Mouse (Mus musculus) heart, embryonic 10.5 days (tissue): ENCODE results near the gene Aimp1. TPM values are rescaled to one million over a fixed set of nuclear protein-coding genes. Genes with fewer than 3 reads are reported as not detected.

ENCODE experiments used
- DNase-seq: peaks from one replicate; pipeline ENCODE4 v3.0.0-alpha.2; 2017; ENCODE audit warnings: low spot score
- H3K27ac ChIP-seq: fragments of 300-500 bp; sonication (generic); 2 replicates; pipeline ENCODE4 v1.5.1; 2016; ENCODE audit warnings: mild to moderate bottlenecking
- H3K27me3 ChIP-seq: fragments of 300-500 bp; sonication (generic); 2 replicates; pipeline ENCODE4 v1.6.1; 2016; ENCODE audit warnings: mild to moderate bottlenecking; ENCODE audit not compliant: poor library complexity, insufficient read depth, severe bottlenecking
- H3K36me3 ChIP-seq: fragments of 300-500 bp; sonication (generic); 2 replicates; pipeline ENCODE4 v1.6.1; 2016; ENCODE audit warnings: mild to moderate bottlenecking, moderate library complexity
- H3K4me1 ChIP-seq: fragments of 300-500 bp; sonication (generic); 2 replicates; pipeline ENCODE4 v1.6.1; 2016; ENCODE audit warnings: mild to moderate bottlenecking
- H3K4me3 ChIP-seq: fragments of 300-500 bp; sonication (generic); 2 replicates; pipeline ENCODE4 v1.5.1; 2016; ENCODE audit warnings: mild to moderate bottlenecking, moderate library complexity
- H3K9me3 ChIP-seq: fragments of 300-500 bp; sonication (generic); 2 replicates; pipeline ENCODE4 v1.6.1; 2016; ENCODE audit warnings: mild to moderate bottlenecking, moderate library complexity
- WGBS: fragments of 180-500 bp; shearing (Covaris S2); methylation state at CpG from one replicate; pipeline ENCODE4 v1.1.7; 2016; 5-methylcytosine and 5-hydroxymethylcytosine counted together
- polyA plus RNA-seq: library from polyadenylated mRNA; unstranded; fragments of >200 nt; fragmentation: Nextera tagmentation; extraction: Ambion mirVana; gene quantifications from 2 replicates; pipeline ENCODE4 v1.2.1, GENCODE M21; 2016

Gene Aimp1
- polyA plus RNA-seq, 1 experiment from 2014 or later, result 79.3 TPM

- Histone ChIP-seq H3K27ac (no peak overlapping the region), H3K9me3 (no peaks in the 10 kb centered on the region), H3K27me3 (no peaks in the 10 kb centered on the region), H3K4me1 (no peaks in the 10 kb centered on the region), H3K4me3 (no peak overlapping the region), H3K36me3 (no peaks in the 10 kb centered on the region)
- 88% methylated on average over 7 of the region's 7 CpGs for WGBS
- DNase-seq, result no peak
These were observed 34.8 kb downstream of the Aimp1 start for GRCm38 (mm10) chr3:132649368-132649767.

DNA sequence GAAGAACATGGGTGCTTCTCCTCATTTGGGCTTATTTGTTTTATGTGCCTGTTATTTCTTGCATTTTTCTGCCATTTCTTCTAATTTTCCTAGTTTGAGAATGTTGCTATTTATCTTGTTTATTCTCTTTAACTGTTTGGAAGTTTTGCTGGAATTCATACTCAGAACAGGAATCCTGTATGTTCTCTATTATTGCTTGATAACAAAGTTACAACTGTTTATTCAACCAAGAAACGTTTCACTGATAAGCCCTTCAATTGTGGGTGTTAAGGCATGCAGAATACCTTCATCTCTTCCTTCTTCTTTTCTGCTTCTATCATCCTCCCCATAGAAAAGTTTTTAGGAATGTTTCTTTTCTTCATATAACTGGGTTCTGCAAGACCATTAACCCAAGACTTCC, 37.4 kb downstream of the Aimp1 start:
- DNase-seq, result no peak
- H3K9me3 ChIP-seq, result no peaks in the 10 kb centered on the region
- no peaks in the 10 kb centered on the region for H3K27me3 ChIP-seq
- WGBS, result 32% methylated on average over 1 of the region's 1 CpGs
- no peak overlapping the region for H3K4me3 ChIP-seq
- no peaks in the 10 kb centered on the region for H3K36me3 ChIP-seq
- H3K27ac ChIP-seq, result no peak overlapping the region
- no peaks in the 10 kb centered on the region for H3K4me1 ChIP-seq

DNA sequence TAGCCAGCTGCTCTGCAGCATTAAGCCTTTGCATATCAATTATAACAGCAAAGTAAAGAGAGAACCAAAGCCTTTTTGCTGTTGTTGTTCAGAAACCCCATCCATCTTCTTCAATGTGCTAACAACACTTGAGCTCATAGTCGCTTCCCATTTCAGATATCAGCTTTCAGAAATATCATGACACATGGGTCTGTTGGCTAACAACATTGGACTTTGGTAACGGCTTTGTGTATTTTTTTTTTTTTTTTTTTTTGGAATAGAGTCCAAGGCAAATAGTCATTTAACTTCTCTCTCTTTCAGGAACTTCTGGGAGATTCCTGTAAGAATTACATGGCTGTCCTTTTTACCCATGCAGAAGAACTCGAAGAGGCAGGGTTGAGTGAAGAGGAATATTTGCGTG, 40.1 kb downstream of the Aimp1 start:
- no peak overlapping the region for H3K4me3 ChIP-seq
- 80% methylated on average over 4 of the region's 4 CpGs for WGBS
- no peaks in the 10 kb centered on the region for H3K4me1 ChIP-seq
- no peak overlapping the region for H3K27ac ChIP-seq
- no peaks in the 10 kb centered on the region for H3K9me3 ChIP-seq
- no peaks in the 10 kb centered on the region for H3K27me3 ChIP-seq
- no peak for DNase-seq
- no peaks in the 10 kb centered on the region for H3K36me3 ChIP-seq

DNA sequence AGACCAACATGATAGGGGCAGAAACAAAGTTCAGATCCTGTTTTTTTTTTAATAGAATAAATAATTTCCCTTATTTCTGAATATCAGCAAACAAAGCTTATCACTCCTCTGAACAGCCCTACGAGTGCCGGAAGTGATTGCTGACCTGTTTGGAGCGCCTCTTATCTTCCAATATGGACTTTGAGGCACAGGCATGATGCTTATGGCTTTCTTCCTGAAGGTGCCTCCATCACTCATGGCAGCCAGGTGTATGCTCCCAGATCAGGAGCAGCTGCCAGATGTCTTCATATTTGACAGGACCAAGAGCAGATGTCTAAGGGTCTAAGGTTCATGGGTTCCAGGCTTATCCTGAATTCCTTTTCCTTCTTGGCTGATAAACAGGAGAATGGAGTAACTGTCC, 47.1 kb downstream of the Aimp1 start:
- no peak overlapping the region for H3K27ac ChIP-seq
- no peaks in the 10 kb centered on the region for H3K27me3 ChIP-seq
- H3K4me1 ChIP-seq, result no peaks in the 10 kb centered on the region
- no peaks in the 10 kb centered on the region for H3K36me3 ChIP-seq
- no peak for DNase-seq
- H3K4me3 ChIP-seq, result no peak overlapping the region
- H3K9me3 ChIP-seq, result no peaks in the 10 kb centered on the region
- 72% methylated on average over 3 of the region's 3 CpGs for WGBS

GRCm38 (mm10) chr3:132633261-132633660, 50.9 kb downstream of the Aimp1 start:
- H3K36me3 ChIP-seq, result no peaks in the 10 kb centered on the region
- H3K9me3 ChIP-seq, result no peaks in the 10 kb centered on the region
- H3K27ac ChIP-seq, result no peak overlapping the region
- H3K27me3 ChIP-seq, result no peaks in the 10 kb centered on the region
- H3K4me1 ChIP-seq, result no peaks in the 10 kb centered on the region
- WGBS, result 54% methylated on average over 2 of the region's 2 CpGs
- H3K4me3 ChIP-seq, result no peak overlapping the region
- no peak for DNase-seq

GRCm38 (mm10) chr3:132629601-132630239, 54.5 kb downstream of the Aimp1 start, which contains the start of gene Gimd1:
Gimd1 (plus strand) TSS chr3:132629820.
- H3K9me3 ChIP-seq, result no peaks in the 10 kb centered on the region
- no peak within 1 kb of the TSS for H3K4me3 ChIP-seq
- H3K27me3 ChIP-seq, result no peaks in the 10 kb centered on the region
- WGBS, result 84% methylated on average over 11 of the region's 11 CpGs
- H3K36me3 ChIP-seq, result no peaks in the 10 kb centered on the region
- no peak for DNase-seq
- H3K27ac ChIP-seq, result no peak within 1 kb of the TSS
- no peaks in the 10 kb centered on the region for H3K4me1 ChIP-seq

- WGBS, result 47% methylated on average over 8 of the region's 8 CpGs
- no peak overlapping the region for H3K27ac ChIP-seq
- no peaks in the 10 kb centered on the region for H3K4me1 ChIP-seq
- H3K36me3 ChIP-seq, result no peaks in the 10 kb centered on the region
- no peak overlapping the region for H3K4me3 ChIP-seq
- H3K9me3 ChIP-seq, result no peaks in the 10 kb centered on the region
- no peaks in the 10 kb centered on the region for H3K27me3 ChIP-seq
- no peak for DNase-seq
These were observed 55.4 kb downstream of the Aimp1 start for GRCm38 (mm10) chr3:132628741-132629140.

Other genes starting within 250 kb of the Aimp1 start
- gene Gimd1, start 54.5 kb downstream of the Aimp1 start, polyA plus RNA-seq, result 0.28 and 4.8 TPM in 2 replicates
- gene Tbck, start 226 bp downstream of the Aimp1 start, polyA plus RNA-seq, result 14.7 and 14.8 TPM in 2 replicates